Mouse (Mus musculus) v-Abl transformed pro-B cells (cell line): Measurements from ENCODE around the gene Phactr2.

ENCODE experiments used
- in situ Hi-C, 2 experiments: fragments of 400-800 bp; cut with MboI; formaldehyde crosslinking; loops; one replicate each; pipeline ENCODE4 v1.15.1; 2025; ENCODE audit not compliant: unreplicated experiment in 2 of 2

The Phactr2 gene

DNA sequence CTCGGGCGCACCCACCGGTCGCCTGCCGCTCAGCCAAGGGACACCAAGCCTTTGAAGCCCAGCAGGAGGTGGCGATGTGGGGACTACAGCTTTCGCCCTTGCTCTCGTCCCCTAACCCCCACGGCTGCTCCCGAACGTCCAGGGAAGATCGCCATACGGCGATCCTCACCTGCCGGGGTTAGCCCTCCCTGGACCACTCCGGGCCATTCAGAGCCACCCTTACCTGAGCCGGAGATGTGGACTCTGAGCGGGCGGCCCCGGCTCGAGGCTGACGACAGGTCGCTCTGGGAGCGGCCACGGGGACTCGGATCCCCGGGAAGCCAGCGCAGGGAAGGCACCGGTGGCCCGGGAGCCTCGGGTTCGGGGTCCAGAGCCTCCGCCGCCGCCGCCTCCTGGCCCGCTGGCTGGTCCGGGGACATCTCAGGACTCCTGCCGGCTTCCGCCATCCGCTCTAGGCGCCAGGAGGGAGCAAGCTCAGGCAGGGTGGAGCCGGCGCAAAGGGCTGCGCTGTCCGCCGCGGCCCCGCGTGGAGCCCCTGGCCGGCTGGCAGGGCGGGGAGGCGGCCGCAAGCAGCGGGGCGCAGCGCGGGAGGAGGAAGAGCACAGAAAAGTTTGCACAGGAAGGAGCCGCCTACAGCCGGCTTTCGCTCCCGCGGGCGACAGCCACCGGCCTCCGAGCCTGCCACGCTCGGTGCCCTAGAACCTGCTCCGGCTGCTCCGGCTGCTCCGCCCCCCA is at the start of gene Phactr2:
Phactr2 (minus strand) TSS at position 580 of the 735 bp plus-strand sequence.
- in situ Hi-C loops: loop anchor here in 1 of 2 experiments (5.0 kb wide), 1 partner anchor 37 kb away; no protein-coding TSS in a partner anchor

DNA sequence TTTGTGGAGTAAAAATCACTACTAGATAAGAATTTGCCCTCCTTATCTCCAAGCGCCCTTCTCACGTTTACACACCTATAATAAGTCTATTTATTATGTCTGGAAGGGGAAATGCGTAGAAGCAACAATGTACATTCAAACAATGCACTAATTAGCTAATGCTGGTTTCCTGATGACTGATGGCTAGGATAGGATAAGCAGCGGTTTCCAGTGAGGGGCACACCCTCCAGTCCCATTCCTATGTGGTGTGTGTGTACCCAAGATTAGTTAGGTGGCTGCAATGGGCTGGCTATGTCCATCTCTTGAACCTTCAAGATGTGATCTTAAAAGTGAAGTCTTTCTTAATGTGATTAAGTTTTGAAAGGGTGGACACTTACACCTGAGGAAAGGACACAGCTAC is 47.6 kb upstream of the Phactr2 start:
- in situ Hi-C loops: no loop called here

DNA sequence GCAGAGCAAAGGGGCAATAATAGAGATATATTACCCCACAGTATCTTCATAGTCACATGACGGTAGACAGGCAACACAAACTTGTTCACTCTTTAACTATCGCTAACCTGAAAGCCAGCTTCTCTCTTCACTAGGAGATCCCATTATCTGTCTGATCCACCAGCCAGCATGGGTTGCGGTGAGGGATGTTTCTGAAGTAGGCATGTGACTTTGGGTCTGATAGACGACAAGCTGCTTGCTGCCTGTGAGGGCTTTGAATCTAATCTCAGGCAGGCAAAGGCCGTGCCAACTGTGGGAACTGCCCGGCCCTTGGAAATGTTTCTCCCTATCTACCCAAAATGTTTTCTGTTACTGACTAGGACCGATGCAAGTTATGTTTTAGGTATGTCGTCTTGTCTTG is 28.2 kb upstream of the Phactr2 start:
- in situ Hi-C loops: loop anchor here (5.0 to 10.0 kb wide), 2 partner anchors 65 to 68 kb away; no protein-coding TSS in a partner anchor

DNA sequence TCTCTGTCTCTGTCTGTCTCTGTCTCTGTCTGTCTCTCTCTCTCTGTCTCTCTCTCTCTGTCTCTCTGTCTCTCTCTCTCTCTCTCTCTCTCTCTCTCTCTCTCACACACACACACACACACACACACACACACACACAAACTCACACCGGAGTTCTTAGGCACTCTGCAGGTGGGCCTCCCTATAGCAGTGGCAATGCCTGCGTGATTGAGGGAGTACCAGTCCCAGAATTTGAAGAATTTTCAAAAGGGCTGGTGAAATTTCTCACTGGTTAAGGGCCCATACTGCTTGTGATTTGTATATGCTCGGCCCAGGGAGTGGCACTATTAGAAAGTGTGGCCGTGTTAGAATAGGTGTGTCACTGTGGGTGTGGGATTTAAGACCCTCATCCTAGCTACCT is 27.3 kb upstream of the Phactr2 start:
- in situ Hi-C loops: loop anchor here (5.0 to 10.0 kb wide), 2 partner anchors 64 to 67 kb away; no protein-coding TSS in a partner anchor

DNA sequence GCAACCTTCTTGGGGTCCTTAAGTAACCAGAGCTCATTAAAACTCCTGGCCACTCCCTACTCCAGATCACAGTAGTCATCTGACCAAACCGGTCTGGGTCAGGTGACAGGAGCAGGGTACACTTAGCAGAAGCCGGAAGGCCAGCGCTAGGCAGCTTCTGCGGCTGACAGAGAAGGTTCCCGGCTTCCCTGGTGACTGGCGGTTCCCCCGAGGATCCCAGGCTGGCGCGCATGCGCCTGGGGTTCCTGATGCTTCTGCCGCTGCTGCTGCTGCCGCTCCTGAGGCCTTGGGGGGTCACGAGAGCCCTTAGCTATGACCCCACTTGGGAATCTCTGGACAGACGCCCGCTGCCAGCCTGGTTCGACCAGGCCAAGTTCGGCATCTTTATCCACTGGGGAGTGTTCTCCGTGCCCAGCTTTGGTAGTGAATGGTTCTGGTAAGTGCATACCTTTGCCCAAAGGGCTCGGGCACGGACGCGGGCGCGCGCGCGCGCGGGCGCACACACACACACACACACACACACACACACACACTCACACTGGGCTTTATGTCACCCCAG is 26.8 kb upstream of the Phactr2 start:
- in situ Hi-C loops: loop anchor here (5.0 to 10.0 kb wide), 2 partner anchors 64 to 66 kb away; no protein-coding TSS in a partner anchor

DNA sequence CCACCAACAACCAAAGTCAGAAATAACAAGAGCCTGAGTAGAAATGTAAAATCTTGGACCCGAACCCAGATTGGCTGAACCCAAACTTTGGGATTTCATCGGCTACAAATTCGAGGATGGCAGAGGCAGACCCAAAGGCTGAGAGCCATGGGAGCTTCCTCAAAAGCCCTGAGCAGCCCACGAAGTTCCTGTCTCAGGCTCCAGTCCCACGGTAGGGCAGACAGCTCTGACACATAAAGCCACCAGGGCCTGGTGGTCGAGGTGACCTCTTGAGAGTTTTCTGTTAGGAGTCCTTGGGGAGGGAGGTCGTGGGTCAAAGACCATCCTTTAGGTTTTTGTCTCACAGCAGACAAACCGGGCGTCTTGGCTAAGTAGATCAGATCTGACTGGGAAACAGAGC is 26.3 kb upstream of the Phactr2 start:
- in situ Hi-C loops: loop anchor here (5.0 to 10.0 kb wide), 2 partner anchors 63 to 66 kb away; no protein-coding TSS in a partner anchor

DNA sequence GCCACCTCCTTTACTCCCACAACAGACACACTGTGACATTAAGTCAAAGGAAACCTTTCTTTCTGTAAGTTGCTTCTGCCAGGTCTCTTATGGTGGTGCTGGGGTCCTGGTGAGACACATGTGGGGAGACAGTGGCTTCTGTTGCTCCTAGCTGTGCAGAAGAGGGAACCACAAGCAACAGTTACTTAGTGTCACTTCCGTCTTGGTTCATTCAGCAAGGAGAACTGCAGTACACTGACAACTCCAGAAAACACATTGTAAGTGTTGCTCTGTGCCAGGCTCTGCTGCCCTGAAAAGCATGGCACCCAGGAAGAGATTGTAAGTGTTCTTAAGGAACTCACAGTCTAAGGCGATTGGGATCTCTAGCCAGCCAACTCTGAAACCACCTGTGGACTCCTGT is 25.1 kb upstream of the Phactr2 start, which contains the start of gene Fuca2:
Fuca2 (plus strand) TSS at position 210 of the 400 bp plus-strand sequence.
- in situ Hi-C loops: no loop called here

DNA sequence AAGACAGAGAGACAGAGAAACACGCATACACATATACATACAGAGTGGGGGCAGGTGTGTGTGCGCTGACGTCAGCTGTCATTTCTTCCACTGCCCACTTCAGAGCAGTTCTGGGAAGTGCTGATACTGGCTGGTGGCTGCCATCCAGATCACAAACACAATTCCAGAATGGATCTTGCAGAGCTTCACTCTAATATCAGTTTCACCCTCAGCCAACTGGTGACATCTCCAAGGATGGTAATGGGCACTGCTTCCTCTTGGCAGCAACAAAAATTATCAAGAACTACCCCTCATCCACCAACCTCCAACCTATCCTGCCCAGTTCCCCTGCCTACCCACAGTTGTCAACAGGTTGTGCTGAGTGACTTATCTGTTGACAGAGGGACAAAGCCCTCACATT is 22.1 kb upstream of the Phactr2 start:
- in situ Hi-C loops: no loop called here

DNA sequence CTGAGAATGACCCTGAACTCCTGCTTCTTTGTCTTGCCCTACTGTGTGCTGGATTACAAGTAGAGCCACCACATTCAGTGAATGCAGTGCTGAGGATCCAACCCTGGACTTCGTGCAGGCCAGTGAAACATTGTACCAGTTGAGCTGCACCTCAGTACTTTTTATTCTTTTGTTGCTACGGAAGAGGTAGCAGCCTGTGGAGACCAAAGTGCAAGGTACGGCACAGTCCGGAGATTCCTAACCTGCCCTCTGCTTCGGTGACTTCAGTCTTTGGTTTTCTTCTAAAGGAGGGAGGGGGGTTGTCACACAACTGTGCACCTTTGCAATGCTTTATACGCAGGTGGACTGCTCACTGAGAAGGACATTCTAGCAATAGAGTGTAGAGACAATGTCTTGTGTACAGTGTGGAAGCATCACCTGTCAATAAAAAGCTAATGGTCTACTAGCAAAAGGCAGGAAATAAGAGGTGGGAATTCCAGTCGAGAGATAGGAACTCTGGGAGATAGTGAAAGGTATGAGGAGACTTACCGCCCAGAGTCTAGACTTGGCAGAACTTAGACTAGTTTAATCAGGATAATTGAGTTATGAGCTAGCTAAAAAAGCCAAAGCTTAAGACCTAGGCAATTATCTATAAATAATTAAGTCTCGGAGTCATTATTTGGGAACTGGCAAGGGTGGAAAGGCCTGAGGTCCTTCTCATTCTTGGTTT is 19.9 kb upstream of the Phactr2 start:
- in situ Hi-C loops: no loop called here

DNA sequence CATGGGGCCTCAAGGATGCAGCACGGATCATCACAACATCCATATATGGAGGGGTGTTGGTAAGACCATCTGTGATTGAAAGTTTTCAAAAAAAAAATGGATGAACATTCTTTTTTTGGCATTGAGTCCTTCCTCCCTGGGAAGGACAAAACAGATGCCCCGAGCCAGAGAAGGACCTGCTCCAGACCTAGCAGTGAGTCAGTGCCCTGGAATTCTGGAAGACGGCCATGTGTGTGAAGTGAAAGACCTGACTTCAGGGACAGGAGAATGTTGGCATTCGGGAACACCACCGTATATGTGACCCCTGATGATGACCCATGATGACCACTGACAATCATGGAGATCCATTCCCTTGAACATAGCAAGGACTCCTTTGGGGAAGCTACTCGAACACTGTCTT is 15.5 kb upstream of the Phactr2 start:
- in situ Hi-C loops: no loop called here

DNA sequence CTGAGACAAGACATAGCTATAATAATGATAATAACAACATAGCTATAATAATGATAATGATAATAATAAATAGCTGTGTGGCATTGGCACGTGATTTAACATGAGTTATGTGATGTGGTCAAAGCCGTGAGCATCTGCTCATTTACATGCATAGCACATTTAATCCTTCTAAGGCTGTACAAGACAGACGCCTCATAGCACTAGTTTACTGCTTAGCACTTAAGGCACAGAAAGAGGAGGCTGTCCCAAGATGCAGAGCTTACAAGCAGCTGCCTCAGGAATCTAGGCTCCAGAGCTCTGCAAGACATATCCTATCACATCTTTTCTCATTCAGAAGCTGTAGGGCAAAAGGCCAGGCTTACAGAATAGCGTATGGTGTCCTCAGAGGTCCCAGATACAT is 11.7 kb upstream of the Phactr2 start:
- in situ Hi-C loops: no loop called here

DNA sequence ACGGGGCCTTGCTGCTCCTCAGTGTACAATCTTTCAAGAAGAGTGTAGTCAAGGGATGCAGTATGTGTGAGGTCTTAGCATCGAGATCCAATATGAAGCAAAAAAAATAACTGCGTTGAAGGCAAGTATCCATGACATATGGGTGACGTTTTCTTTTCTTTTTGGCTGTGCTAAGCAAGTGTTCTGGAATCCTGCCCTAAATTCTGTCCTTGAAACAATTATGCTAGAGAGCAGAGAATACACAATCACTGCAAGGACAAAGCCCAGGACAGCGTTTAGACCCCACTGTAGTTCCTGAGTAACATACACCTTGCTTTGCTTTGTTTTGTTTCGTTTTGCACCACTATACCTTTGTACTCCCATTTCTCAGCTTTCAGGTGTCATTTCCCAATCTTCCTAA is 5.1 kb upstream of the Phactr2 start:
- in situ Hi-C loops: no loop called here

DNA sequence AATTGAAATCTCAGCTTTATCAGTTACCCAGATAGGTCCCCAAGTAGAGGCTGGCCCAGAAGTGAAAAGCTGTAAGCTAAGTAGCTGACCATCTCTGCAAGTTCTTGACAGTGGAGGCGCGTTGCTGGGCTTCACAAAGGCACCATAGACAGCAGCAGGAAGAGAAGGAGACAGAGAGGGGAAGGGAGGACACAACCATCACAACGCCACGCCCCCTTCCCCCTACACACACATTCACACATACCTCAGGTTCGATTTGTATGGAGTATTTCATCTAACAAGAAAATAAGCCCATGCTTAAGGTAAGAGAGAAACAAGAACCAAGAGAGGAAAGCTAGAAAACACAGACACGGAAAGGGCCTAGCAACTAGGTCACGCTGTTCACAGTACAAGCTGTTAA is 909 bp upstream of the Phactr2 start:
- in situ Hi-C loops: no loop called here

DNA sequence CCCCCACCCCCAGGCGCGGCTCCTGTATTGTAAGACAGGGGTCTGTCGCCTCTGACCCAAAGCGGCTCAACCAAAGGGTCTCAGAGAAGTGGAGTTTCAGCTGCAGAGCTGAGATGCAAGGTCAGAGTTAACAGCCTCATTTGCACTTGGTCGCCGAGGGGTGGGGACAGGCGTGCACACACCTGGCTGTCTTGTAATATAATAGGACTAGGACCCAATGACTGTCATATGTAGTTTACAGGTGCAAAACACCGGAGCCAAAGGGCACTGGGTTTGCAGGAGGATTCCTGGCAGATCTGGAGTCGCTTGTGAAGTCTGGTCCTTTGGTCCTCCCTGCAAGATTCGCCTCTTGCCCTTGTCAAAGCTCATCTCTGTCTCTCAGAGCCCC is 350 bp upstream of the Phactr2 start:
- in situ Hi-C loops: loop anchor here in 1 of 2 experiments (5.0 kb wide), 1 partner anchor 37 kb away; no protein-coding TSS in a partner anchor

DNA sequence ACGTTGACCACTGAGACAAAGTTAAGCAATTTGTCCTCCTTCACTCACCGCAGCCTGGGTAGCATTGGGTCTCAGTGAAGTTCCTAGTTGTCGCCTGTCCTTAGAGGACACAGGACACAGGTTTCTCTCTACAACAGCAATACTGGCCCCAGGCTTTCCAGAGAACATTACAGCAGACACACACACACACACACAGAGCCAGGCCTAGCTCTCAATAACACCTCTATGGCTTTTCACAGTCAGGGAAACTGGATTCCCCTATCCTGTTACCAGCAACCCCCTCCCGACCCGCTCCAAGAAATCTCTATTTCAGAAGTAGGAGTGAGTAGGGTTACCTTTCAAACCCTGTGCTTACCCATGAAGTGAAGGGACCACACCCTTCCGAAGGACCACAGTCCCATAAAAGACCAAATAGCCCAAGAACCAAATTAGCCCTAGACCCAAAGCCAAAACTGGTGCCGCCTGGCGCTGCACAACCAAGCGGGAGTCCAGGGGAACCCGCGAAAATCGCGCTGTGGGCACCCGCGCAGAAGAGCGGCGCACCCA is 852 bp downstream of the Phactr2 start:
- in situ Hi-C loops: loop anchor here in 1 of 2 experiments (5.0 kb wide), 1 partner anchor 36 kb away; no protein-coding TSS in a partner anchor

DNA sequence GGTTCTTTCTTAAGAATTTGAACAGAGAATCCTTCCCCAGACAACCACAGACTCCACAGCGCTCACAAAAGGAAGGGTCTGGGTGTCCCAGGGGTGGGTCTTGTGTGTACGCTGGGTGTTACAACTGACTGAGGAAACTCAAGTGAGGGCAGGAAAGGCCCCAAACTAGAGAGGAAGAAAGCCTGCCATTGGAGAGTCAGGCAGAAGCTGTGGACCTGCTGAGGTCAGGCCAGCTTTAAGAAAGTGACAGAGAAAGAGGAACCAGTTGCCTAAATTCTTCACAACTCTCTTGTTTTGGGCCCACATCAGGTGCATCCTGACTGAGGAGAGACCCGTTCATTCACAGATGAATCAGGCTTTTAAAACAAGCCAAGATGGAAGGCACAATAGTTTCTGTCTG is 4.0 kb downstream of the Phactr2 start:
- in situ Hi-C loops: loop anchor here in 1 of 2 experiments (5.0 kb wide), 1 partner anchor 33 kb away; no protein-coding TSS in a partner anchor

DNA sequence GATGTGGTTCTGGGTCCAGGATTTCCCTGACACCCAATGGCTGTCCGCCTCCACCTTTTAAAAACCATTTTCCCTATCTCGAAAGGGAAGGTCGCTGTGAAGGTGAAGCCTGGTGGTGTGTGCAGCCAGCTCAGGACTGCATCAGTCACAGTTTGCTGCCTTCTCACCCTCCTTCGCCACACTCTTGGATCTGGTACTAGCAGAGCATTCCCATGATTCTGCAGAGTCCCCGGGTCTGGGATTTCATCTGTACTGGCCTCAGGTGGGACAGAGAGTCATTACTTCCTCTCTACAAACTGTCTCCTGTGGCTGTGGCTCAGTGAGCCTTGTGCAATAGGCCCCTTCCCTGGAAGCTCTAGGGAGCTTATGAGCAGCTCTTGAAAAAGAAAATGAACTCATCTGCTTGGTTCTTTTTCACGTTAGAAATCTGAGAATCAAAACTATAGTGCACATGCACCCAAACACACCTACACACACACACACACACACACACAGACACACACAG is 6.1 kb downstream of the Phactr2 start:
- in situ Hi-C loops: loop anchor here in 1 of 2 experiments (10.0 kb wide), 1 partner anchor 497 kb away; the partner anchor contains the start of gene Hivep2

DNA sequence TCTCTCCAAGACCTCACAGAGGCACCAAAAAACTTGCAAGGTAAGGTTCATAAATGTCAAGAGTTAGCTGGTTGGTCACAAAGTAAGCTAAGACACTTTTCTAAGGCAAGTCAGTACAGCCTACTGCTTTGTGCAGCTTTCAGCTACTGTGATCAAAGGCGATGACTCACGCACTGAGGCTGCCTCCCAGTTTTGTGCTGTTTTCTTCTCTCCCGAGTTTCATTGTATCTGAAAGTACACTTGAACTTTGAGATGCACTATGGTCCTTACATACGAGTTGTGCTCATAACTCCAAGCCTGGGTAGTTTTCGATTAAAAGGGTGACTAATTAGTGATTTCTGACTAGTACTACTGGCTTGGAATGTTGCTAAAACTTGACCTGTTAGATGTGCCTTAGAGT is 7.3 kb downstream of the Phactr2 start:
- in situ Hi-C loops: loop anchor here in 1 of 2 experiments (10.0 kb wide), 1 partner anchor 498 kb away; the partner anchor contains the start of gene Hivep2

DNA sequence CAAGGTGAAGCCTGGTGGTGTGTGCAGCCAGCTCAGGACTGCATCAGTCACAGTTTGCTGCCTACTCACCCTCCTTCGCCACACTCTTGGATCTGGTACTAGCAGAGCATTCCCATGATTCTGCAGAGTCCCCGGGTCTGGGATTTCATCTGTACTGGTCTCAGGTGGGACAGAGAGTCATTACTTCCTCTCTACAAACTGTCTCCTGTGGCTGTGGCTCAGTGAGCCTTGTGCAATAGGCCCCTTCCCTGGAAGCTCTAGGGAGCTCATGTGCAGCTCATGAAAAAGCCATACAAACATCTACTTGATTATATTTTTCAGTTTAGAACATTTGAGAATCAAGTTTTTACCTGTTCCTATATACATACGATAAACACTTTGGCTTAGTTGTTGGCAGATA is 9.9 kb downstream of the Phactr2 start:
- in situ Hi-C loops: loop anchor here in 1 of 2 experiments (10.0 kb wide), 1 partner anchor 501 kb away; the partner anchor contains the start of gene Hivep2
